Mouse (Mus musculus) hindlimb bud, embryonic 11.5 days (tissue): ENCODE measurements around the gene Kidins220.

Experiments
- DNase-seq: peaks from one replicate; pipeline ENCODE4 v3.0.0-alpha.2; 2012; ENCODE audit warnings: low read depth, low spot score; ENCODE audit errors: extremely low spot score

Kidins220 gene

GRCm38 (mm10) chr12:25089433-25089832, 114.7 kb downstream of the Kidins220 start:
- no peak for DNase-seq

- DNase-seq, result peak; percentile 79
These were observed 117.4 kb downstream of the Kidins220 start for GRCm38 (mm10) chr12:25092027-25092704.

GRCm38 (mm10) chr12:25092751-25093211, 118.1 kb downstream of the Kidins220 start:
- DNase-seq, result no peak

GRCm38 (mm10) chr12:25093241-25093774, 118.6 kb downstream of the Kidins220 start:
- DNase-seq, result no peak

GRCm38 (mm10) chr12:25094621-25095521, 120.1 kb downstream of the Kidins220 start:
- DNase-seq, result no peak

GRCm38 (mm10) chr12:25095538-25095937, 120.8 kb downstream of the Kidins220 start:
- DNase-seq, result no peak

GRCm38 (mm10) chr12:25095974-25096639, 121.4 kb downstream of the Kidins220 start:
- DNase-seq, result peak; percentile 94

- no peak for DNase-seq
These were observed 121.9 kb downstream of the Kidins220 start for GRCm38 (mm10) chr12:25096640-25097051.

- DNase-seq, result no peak
These were observed 122.2 kb downstream of the Kidins220 start, which contains the start of gene Id2 for GRCm38 (mm10) chr12:25097052-25097209. TSS of gene Id2 (minus strand) at chr12:25097140.

GRCm38 (mm10) chr12:25097210-25098160, 122.8 kb downstream of the Kidins220 start:
- DNase-seq, result peak; percentile 42

GRCm38 (mm10) chr12:25098161-25098550, 123.4 kb downstream of the Kidins220 start:
- no peak for DNase-seq

GRCm38 (mm10) chr12:25098561-25099312, 124.0 kb downstream of the Kidins220 start:
- peak; percentile 58 for DNase-seq

- DNase-seq, result no peak
These were observed 124.5 kb downstream of the Kidins220 start for GRCm38 (mm10) chr12:25099313-25099562.

GRCm38 (mm10) chr12:25099563-25100408, 125.1 kb downstream of the Kidins220 start:
- DNase-seq, result no peak

- DNase-seq, result no peak
These were observed 125.9 kb downstream of the Kidins220 start for GRCm38 (mm10) chr12:25100411-25101217.

GRCm38 (mm10) chr12:25101389-25101788, 126.7 kb downstream of the Kidins220 start:
- DNase-seq, result no peak

GRCm38 (mm10) chr12:25103911-25104310, 129.2 kb downstream of the Kidins220 start:
- no peak for DNase-seq

- no peak for DNase-seq
These were observed 129.8 kb downstream of the Kidins220 start for GRCm38 (mm10) chr12:25104541-25104940.
